Mouse (Mus musculus) neural tube, embryonic 14.5 days (tissue): Measurements from ENCODE around the gene Mycbp2. TPM values are rescaled to one million over a fixed set of nuclear protein-coding genes. Genes with fewer than 3 reads are reported as not detected.

Experiments
- ATAC-seq: fragments of 200-750 bp; cut with Nextera tagmentation; 2 replicates; pipeline ENCODE4 v1.8.0; 2017; ENCODE audit warnings: low read depth, mild to moderate bottlenecking, moderate TSS enrichment, moderate library complexity
- H3K27ac ChIP-seq: fragments of 300-500 bp; sonication (generic); 2 replicates; pipeline ENCODE4 v1.5.1; 2014; ENCODE audit warnings: low read depth, mild to moderate bottlenecking, control low read depth, low read length, moderate library complexity, mixed read lengths
- H3K27me3 ChIP-seq: fragments of 300-500 bp; sonication (generic); 2 replicates; pipeline ENCODE4 v1.6.1; 2014; ENCODE audit warnings: low read length; ENCODE audit not compliant: control insufficient read depth, insufficient read depth
- H3K36me3 ChIP-seq: fragments of 300-500 bp; sonication (generic); 2 replicates; pipeline ENCODE4 v1.6.1; 2014; ENCODE audit warnings: low read length, mixed read lengths; ENCODE audit not compliant: control insufficient read depth, insufficient read depth
- H3K4me1 ChIP-seq: fragments of 300-500 bp; sonication (generic); 2 replicates; pipeline ENCODE4 v1.6.1; 2014; ENCODE audit warnings: low read length; ENCODE audit not compliant: control insufficient read depth, insufficient read depth
- H3K4me2 ChIP-seq: fragments of 300-500 bp; sonication (generic); 2 replicates; pipeline ENCODE4 v1.6.1; 2014; ENCODE audit warnings: mild to moderate bottlenecking, low read depth, low read length, control low read depth
- H3K4me3 ChIP-seq: fragments of 300-500 bp; sonication (generic); 2 replicates; pipeline ENCODE4 v1.5.1; 2014; ENCODE audit warnings: low read depth, low read length, control low read depth, mixed read lengths
- H3K9ac ChIP-seq: fragments of 300-500 bp; sonication (generic); replicated peaks from 2 replicates; pipeline ENCODE4 v1.6.1; 2014; ENCODE audit warnings: low read depth, mild to moderate bottlenecking, control low read depth, low read length, mixed read lengths
- H3K9me3 ChIP-seq: fragments of 300-500 bp; sonication (generic); 2 replicates; pipeline ENCODE4 v1.6.1; 2016; ENCODE audit warnings: low read length; ENCODE audit not compliant: control insufficient read depth
- whole genome bisulfite sequencing: fragments of 180-500 bp; shearing (Covaris S2); extraction: QIAGEN DNeasy Blood & Tissue Kit; methylation state at CpG from one replicate; pipeline ENCODE4 v1.1.7; 2014; 5-methylcytosine and 5-hydroxymethylcytosine counted together
- polyA plus RNA-seq: library from polyadenylated mRNA; unstranded; fragments of >200 nt; fragmentation: Nextera tagmentation; extraction: Ambion mirVana; gene quantifications from 2 replicates; pipeline ENCODE4 v1.2.1, GENCODE M21; 2014

Mycbp2 gene
- 93.7 and 97.9 TPM in 2 replicates for polyA plus RNA-seq

DNA sequence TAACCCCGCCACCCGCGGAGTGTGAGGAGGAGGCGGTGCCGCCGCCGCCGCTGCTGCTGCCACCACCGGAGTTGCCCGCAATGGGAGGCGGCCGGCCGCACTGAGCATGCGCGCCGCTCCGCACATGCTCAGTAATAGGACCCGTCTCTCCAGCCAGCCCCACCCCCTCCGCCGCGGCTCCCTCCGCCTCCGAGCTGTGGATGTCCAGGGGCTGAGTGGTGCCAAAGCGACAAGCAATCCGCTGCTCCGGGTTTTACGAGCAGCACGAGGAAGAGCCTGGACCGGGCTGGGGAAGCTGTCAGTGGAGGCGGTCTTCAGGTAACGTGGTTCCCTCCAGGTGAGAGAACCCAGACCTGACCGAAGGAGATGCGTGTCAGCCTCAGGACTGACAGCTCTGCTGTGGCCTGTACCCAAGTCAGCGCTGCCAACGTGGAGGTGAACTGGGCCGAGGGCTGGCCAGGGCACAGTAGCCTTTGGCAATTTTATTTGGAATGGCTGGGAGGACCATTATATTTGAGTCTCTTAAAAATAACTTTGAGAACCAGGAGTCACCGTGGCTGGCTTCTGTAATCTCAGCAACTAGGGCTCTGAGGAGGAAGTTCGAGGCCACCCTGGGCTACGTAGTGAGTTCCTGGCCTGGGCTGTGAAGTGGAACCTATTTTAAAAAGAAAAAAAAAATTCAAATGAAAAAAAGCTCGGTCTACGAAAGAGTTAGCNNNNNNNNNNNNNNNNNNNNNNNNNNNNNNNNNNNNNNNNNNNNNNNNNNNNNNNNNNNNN is at the start of gene Mycbp2:
TSS of gene Mycbp2 (minus strand) at position 86 of the 777 bp plus-strand sequence.
- WGBS = 9% methylated on average over 24 of the region's 41 CpGs
- H3K27me3 ChIP-seq = no peaks in the 10 kb centered on the region
- H3K27ac ChIP-seq = peak within 1 kb of the TSS; percentile 94
- H3K36me3 ChIP-seq = no peaks in the 10 kb centered on the region
- ATAC-seq = peak; percentile 97
- peaks cover 15% of the 10 kb centered on the region for H3K4me1 ChIP-seq
- peak within 1 kb of the TSS; percentile 90 for H3K9ac ChIP-seq
- H3K9me3 ChIP-seq = no peaks in the 10 kb centered on the region
- peak within 1 kb of the TSS; percentile 59 for H3K4me2 ChIP-seq
- H3K4me3 ChIP-seq = peak within 1 kb of the TSS; percentile 59

DNA sequence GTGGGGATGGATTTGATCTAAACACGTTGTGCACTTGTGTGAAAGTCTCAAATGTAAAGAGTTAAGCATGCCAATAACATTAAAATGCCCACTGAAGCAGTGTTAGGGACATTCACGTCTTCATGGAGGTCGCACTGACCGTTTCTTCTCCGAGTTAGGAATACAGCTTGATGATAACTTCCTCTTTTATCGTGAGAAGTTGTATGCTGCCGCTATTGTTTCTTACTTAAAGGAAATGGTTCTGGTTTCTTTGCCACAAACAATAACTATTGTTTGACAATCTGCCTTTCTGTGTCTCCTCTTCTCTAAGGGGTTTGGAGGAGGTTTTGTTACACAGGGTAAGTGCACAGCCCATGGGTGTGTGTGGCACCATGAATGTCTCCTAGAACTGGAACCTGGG is 45.8 kb upstream of the Mycbp2 start:
- Histone ChIP-seq H3K4me3 (no peak overlapping the region), H3K4me2 (no peak overlapping the region), H3K9me3 (no peaks in the 10 kb centered on the region), H3K9ac (no peak overlapping the region), H3K27ac (no peak overlapping the region), H3K27me3 (no peaks in the 10 kb centered on the region), H3K4me1 (no peaks in the 10 kb centered on the region), H3K36me3 (no peaks in the 10 kb centered on the region)
- ATAC-seq = no peak
- 80% methylated on average over 7 of the region's 7 CpGs for WGBS

DNA sequence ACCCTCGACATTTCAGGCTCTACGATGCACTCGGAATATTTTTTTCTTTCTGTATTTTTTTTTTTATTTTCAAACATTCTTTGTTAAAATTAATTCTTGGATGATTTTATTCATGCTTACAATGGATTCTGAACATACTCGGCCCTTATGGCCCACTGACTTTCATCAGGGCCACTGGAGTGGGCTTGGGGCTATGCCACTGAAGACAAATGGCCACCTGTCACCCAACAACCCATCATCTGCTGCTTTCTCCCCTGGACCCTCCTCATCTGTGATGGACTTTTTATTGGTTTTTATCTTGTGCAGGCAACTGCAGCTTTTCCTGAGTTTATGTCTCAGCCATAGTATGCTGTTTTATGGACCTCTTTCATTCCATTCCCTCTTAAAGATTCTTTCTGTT is 40.8 kb upstream of the Mycbp2 start:
- H3K27ac ChIP-seq = no peak overlapping the region
- H3K4me2 ChIP-seq = no peak overlapping the region
- no peaks in the 10 kb centered on the region for H3K9me3 ChIP-seq
- no peak overlapping the region for H3K4me3 ChIP-seq
- no peaks in the 10 kb centered on the region for H3K4me1 ChIP-seq
- ATAC-seq = no peak
- H3K27me3 ChIP-seq = no peaks in the 10 kb centered on the region
- WGBS = 85% methylated on average over 4 of the region's 4 CpGs
- no peak overlapping the region for H3K9ac ChIP-seq
- H3K36me3 ChIP-seq = no peaks in the 10 kb centered on the region

- Histone ChIP-seq H3K36me3 (no peaks in the 10 kb centered on the region), H3K27me3 (no peaks in the 10 kb centered on the region), H3K9me3 (no peaks in the 10 kb centered on the region), H3K27ac (no peak overlapping the region), H3K4me2 (no peak overlapping the region), H3K4me1 (no peaks in the 10 kb centered on the region), H3K9ac (no peak overlapping the region), H3K4me3 (no peak overlapping the region)
- WGBS = 83% methylated on average over 8 of the region's 8 CpGs
- ATAC-seq = no peak
These were observed 40.3 kb upstream of the Mycbp2 start for GRCm38 (mm10) chr14:103386871-103387270.

GRCm38 (mm10) chr14:103385084-103385610 is 38.5 kb upstream of the Mycbp2 start:
- Histone ChIP-seq H3K27ac (no peak overlapping the region), H3K9me3 (no peaks in the 10 kb centered on the region), H3K4me3 (no peak overlapping the region), H3K4me1 (no peaks in the 10 kb centered on the region), H3K27me3 (no peaks in the 10 kb centered on the region), H3K9ac (no peak overlapping the region), H3K4me2 (no peak overlapping the region), H3K36me3 (no peaks in the 10 kb centered on the region)
- ATAC-seq = no peak
- WGBS = 84% methylated on average over 13 of the region's 13 CpGs

DNA sequence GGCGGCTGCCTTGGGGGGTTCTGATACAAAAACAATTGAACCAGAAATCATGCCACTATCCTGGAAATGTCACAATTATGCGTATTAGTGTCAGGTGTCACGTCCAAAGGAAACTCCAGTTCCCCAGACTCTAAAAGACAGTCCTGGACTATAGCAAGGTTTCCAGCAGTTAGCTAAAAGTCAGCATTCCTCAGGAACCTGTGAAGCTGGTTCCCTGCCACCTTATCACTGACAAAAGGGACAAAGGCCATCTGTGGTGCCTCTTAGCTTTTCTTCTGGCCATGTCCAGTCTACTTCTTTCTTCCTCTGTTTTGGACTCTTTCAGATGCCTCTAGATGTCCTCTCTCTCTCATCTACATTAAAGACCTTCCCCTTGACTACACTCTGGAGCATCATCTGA is 32.1 kb upstream of the Mycbp2 start:
- Histone ChIP-seq H3K4me2 (no peak overlapping the region), H3K36me3 (no peaks in the 10 kb centered on the region), H3K27ac (no peak overlapping the region), H3K27me3 (no peaks in the 10 kb centered on the region), H3K9ac (no peak overlapping the region), H3K4me1 (no peaks in the 10 kb centered on the region), H3K9me3 (no peaks in the 10 kb centered on the region), H3K4me3 (no peak overlapping the region)
- no peak for ATAC-seq
- WGBS = 70% methylated on average over 3 of the region's 3 CpGs

DNA sequence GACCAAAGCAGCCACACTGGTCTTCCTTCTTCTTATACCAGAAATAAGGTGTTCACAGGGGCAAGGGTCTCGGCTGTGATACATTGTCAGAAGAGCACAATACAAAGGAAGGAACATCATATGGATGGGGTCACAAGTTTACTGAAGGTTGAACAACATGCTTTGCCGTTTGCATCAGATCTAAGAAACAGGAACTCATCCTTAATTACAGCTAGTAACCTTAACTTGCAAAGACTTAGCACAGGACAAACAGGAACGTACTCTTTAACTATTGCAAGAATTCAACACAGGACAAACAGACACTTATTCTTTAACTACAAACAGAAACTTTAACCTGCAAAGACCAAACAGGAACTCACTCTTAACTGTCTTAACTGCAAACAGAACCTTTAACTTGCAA is 30.2 kb upstream of the Mycbp2 start:
- ATAC-seq = no peak
- WGBS = 89% methylated on average over 3 of the region's 3 CpGs
- no peak overlapping the region for H3K4me3 ChIP-seq

DNA sequence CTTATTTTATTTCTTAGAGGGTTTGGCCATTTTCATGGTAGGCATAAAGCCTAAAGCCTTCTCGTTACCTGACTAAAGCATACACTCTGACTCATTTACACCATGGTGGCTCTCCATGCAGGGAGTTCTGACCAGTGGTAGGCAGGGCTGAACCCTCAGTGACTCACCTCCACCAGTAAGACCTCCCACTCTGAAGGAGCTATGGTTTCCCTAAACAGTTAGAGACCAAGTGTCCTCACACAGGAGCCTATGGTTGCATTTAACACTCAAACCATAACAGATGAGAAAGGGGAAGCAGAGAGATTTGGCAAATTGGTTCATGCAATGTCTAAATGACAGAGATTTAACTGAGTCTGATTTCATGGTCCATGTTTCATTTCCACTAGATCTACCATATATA is 28.9 kb upstream of the Mycbp2 start:
- ATAC-seq = no peak
- Histone ChIP-seq H3K4me2 (no peak overlapping the region), H3K27ac (no peak overlapping the region), H3K4me1 (no peaks in the 10 kb centered on the region), H3K27me3 (no peaks in the 10 kb centered on the region), H3K9ac (no peak overlapping the region), H3K9me3 (no peaks in the 10 kb centered on the region), H3K4me3 (no peak overlapping the region), H3K36me3 (no peaks in the 10 kb centered on the region)
- 89% methylated on average over 1 of the region's 1 CpGs for WGBS

More for the DNA sequence above, 30.2 kb upstream of the Mycbp2 start:
- H3K27ac ChIP-seq = no peak overlapping the region
- H3K4me2 ChIP-seq = no peak overlapping the region
- H3K36me3 ChIP-seq = no peaks in the 10 kb centered on the region
- no peak overlapping the region for H3K9ac ChIP-seq
- no peaks in the 10 kb centered on the region for H3K9me3 ChIP-seq
- no peaks in the 10 kb centered on the region for H3K27me3 ChIP-seq
- H3K4me1 ChIP-seq = no peaks in the 10 kb centered on the region

GRCm38 (mm10) chr14:103363199-103363598 is 16.6 kb upstream of the Mycbp2 start:
- H3K4me2 ChIP-seq = no peak overlapping the region
- no peak overlapping the region for H3K27ac ChIP-seq
- H3K36me3 ChIP-seq = no peaks in the 10 kb centered on the region
- no peak overlapping the region for H3K9ac ChIP-seq
- no peaks in the 10 kb centered on the region for H3K4me1 ChIP-seq
- no peaks in the 10 kb centered on the region for H3K9me3 ChIP-seq
- no peaks in the 10 kb centered on the region for H3K27me3 ChIP-seq
- no peak for ATAC-seq
- 59% methylated on average over 2 of the region's 2 CpGs for WGBS
- no peak overlapping the region for H3K4me3 ChIP-seq
